Mouse (Mus musculus) lung, embryonic 16.5 days (tissue): ENCODE results near the gene Lrfn2. TPM values are rescaled to one million over a fixed set of nuclear protein-coding genes. Genes with fewer than 3 reads are reported as not detected.
A peak's percentile ranks its signal among the peaks of the same experiment; 100 is the strongest.

Source experiments
- ATAC-seq: fragments of 200-750 bp; cut with Nextera tagmentation; 2 replicates; pipeline ENCODE4 v1.8.0; 2017; ENCODE audit warnings: low read depth, mild to moderate bottlenecking, moderate library complexity
- H3K27ac ChIP-seq: fragments of 300-500 bp; sonication (generic); 2 replicates; pipeline ENCODE4 v1.5.1; 2014; ENCODE audit warnings: mild to moderate bottlenecking, control low read depth, low read length
- H3K27me3 ChIP-seq: fragments of 300-500 bp; sonication (generic); 2 replicates; pipeline ENCODE4 v1.6.1; 2014; ENCODE audit warnings: low read depth, low read length, mixed read lengths; ENCODE audit not compliant: control insufficient read depth, insufficient read depth
- H3K36me3 ChIP-seq: fragments of 300-500 bp; sonication (generic); 2 replicates; pipeline ENCODE4 v1.6.1; 2014; ENCODE audit warnings: low read length; ENCODE audit not compliant: control insufficient read depth, insufficient read depth
- H3K4me1 ChIP-seq: fragments of 300-500 bp; sonication (generic); replicated peaks from 2 replicates; pipeline ENCODE4 v1.6.1; 2014; ENCODE audit warnings: low read length, mixed read lengths; ENCODE audit not compliant: control insufficient read depth, insufficient read depth
- H3K4me2 ChIP-seq: fragments of 300-500 bp; sonication (generic); 2 replicates; pipeline ENCODE4 v1.6.1; 2014; ENCODE audit warnings: low read depth, low read length, control low read depth
- H3K4me3 ChIP-seq: fragments of 300-500 bp; sonication (generic); 2 replicates; pipeline ENCODE4 v1.5.1; 2014; ENCODE audit warnings: mild to moderate bottlenecking, low read length, control low read depth
- H3K9ac ChIP-seq: fragments of 300-500 bp; sonication (generic); 2 replicates; pipeline ENCODE4 v1.6.1; 2014; ENCODE audit warnings: low read length, control low read depth
- H3K9me3 ChIP-seq: fragments of 300-500 bp; sonication (generic); 2 replicates; pipeline ENCODE4 v1.6.1; 2016; ENCODE audit warnings: low read length; ENCODE audit not compliant: control insufficient read depth
- WGBS: fragments of 180-500 bp; shearing (Covaris S2); extraction: QIAGEN DNeasy Blood & Tissue Kit; methylation state at CpG from one replicate; pipeline ENCODE4 v1.1.7; 2014; 5-methylcytosine and 5-hydroxymethylcytosine counted together
- polyA plus RNA-seq: library from polyadenylated mRNA; unstranded; fragments of >200 nt; fragmentation: Nextera tagmentation; extraction: Ambion mirVana; gene quantifications from 2 replicates; pipeline ENCODE4 v1.2.1, GENCODE M21; 2015

Lrfn2 gene
- polyA plus RNA-seq, result 0.09 and 0.25 TPM in 2 replicates

- H3K36me3 ChIP-seq, result no peaks in the 10 kb centered on the region
- peak within 1 kb of the TSS; percentile 61 for H3K4me3 ChIP-seq
- ATAC-seq, result peak; percentile 93
- H3K4me2 ChIP-seq, result peak within 1 kb of the TSS; percentile 88
- peak within 1 kb of the TSS; percentile 80 for H3K9ac ChIP-seq
- no peaks in the 10 kb centered on the region for H3K9me3 ChIP-seq
- WGBS, result 2% methylated on average over 56 of the region's 56 CpGs
- H3K4me1 ChIP-seq, result peaks cover 7% of the 10 kb centered on the region; the same call in 1 of the 2 replicates
- no peak within 1 kb of the TSS for H3K27ac ChIP-seq
- H3K27me3 ChIP-seq, result peaks cover 23% of the 10 kb centered on the region
Measured at GRCm38 (mm10) chr17:48931621-48932405, at the start of gene Lrfn2. Gene Lrfn2, plus strand, starts transcription at chr17:48932379.

- no peak overlapping the region for H3K4me2 ChIP-seq
- no peak overlapping the region for H3K9ac ChIP-seq
- 40% methylated on average over 8 of the region's 8 CpGs for WGBS
- H3K27me3 ChIP-seq, result no peaks in the 10 kb centered on the region
- ATAC-seq, result no peak
- H3K27ac ChIP-seq, result no peak overlapping the region
- no peaks in the 10 kb centered on the region for H3K4me1 ChIP-seq
- no peaks in the 10 kb centered on the region for H3K9me3 ChIP-seq
- no peaks in the 10 kb centered on the region for H3K36me3 ChIP-seq
- no peak overlapping the region for H3K4me3 ChIP-seq
Measured at GRCm38 (mm10) chr17:48887472-48888385, 44.5 kb upstream of the Lrfn2 start.

GRCm38 (mm10) chr17:48905286-48906040, 26.7 kb upstream of the Lrfn2 start:
- Histone ChIP-seq H3K4me1 (no peaks in the 10 kb centered on the region), H3K9ac (no peak overlapping the region), H3K27me3 (no peaks in the 10 kb centered on the region), H3K4me3 (no peak overlapping the region), H3K36me3 (no peaks in the 10 kb centered on the region), H3K4me2 (no peak overlapping the region), H3K27ac (no peak overlapping the region), H3K9me3 (no peaks in the 10 kb centered on the region)
- no peak for ATAC-seq
- 57% methylated on average over 4 of the region's 4 CpGs for WGBS

GRCm38 (mm10) chr17:48913437-48913836, 18.7 kb upstream of the Lrfn2 start:
- H3K9me3 ChIP-seq, result no peaks in the 10 kb centered on the region
- H3K27me3 ChIP-seq, result no peaks in the 10 kb centered on the region
- 28% methylated on average over 6 of the region's 6 CpGs for WGBS
- no peak overlapping the region for H3K9ac ChIP-seq
- no peak overlapping the region for H3K4me3 ChIP-seq
- no peaks in the 10 kb centered on the region for H3K4me1 ChIP-seq
- H3K36me3 ChIP-seq, result no peaks in the 10 kb centered on the region
- ATAC-seq, result no peak
- H3K27ac ChIP-seq, result no peak overlapping the region
- H3K4me2 ChIP-seq, result no peak overlapping the region

- H3K27ac ChIP-seq, result no peak overlapping the region
- H3K9me3 ChIP-seq, result no peaks in the 10 kb centered on the region
- H3K4me2 ChIP-seq, result no peak overlapping the region
- H3K9ac ChIP-seq, result no peak overlapping the region
- 12% methylated on average over 11 of the region's 11 CpGs for WGBS
- H3K4me1 ChIP-seq, result no peaks in the 10 kb centered on the region
- no peak for ATAC-seq
- no peak overlapping the region for H3K4me3 ChIP-seq
- H3K27me3 ChIP-seq, result no peaks in the 10 kb centered on the region
- H3K36me3 ChIP-seq, result no peaks in the 10 kb centered on the region
Measured at GRCm38 (mm10) chr17:48917411-48917810, 14.8 kb upstream of the Lrfn2 start.

- no peaks in the 10 kb centered on the region for H3K4me1 ChIP-seq
- 92% methylated on average over 3 of the region's 3 CpGs for WGBS
- no peak overlapping the region for H3K4me3 ChIP-seq
- no peak overlapping the region for H3K4me2 ChIP-seq
- no peaks in the 10 kb centered on the region for H3K9me3 ChIP-seq
- H3K27ac ChIP-seq, result no peak overlapping the region
- no peak for ATAC-seq
- H3K36me3 ChIP-seq, result no peaks in the 10 kb centered on the region
- H3K9ac ChIP-seq, result no peak overlapping the region
- no peaks in the 10 kb centered on the region for H3K27me3 ChIP-seq
Measured at GRCm38 (mm10) chr17:48918458-48918857, 13.7 kb upstream of the Lrfn2 start.

- Histone ChIP-seq H3K4me1 (no peaks in the 10 kb centered on the region), H3K4me2 (no peak overlapping the region), H3K27me3 (no peaks in the 10 kb centered on the region), H3K36me3 (no peaks in the 10 kb centered on the region), H3K9ac (no peak overlapping the region), H3K9me3 (0 out of 2 replicates have a peak, but pooled peaks cover 3% of the 10 kb centered on the region), H3K27ac (no peak overlapping the region), H3K4me3 (no peak overlapping the region)
- ATAC-seq, result no peak
- 77% methylated on average over 2 of the region's 2 CpGs for WGBS
Measured at GRCm38 (mm10) chr17:48922905-48923304, 9.3 kb upstream of the Lrfn2 start.

- H3K9ac ChIP-seq, result no peak overlapping the region
- no peaks in the 10 kb centered on the region for H3K36me3 ChIP-seq
- no peak for ATAC-seq
- no peak overlapping the region for H3K4me2 ChIP-seq
- no peaks in the 10 kb centered on the region for H3K4me1 ChIP-seq
- H3K27ac ChIP-seq, result no peak overlapping the region
- H3K27me3 ChIP-seq, result no peaks in the 10 kb centered on the region
- H3K9me3 ChIP-seq, result 0 out of 2 replicates have a peak, but pooled peaks cover 3% of the 10 kb centered on the region
- 63% methylated on average over 9 of the region's 9 CpGs for WGBS
- no peak overlapping the region for H3K4me3 ChIP-seq
Measured at GRCm38 (mm10) chr17:48925426-48925825, 6.8 kb upstream of the Lrfn2 start.
